Mouse (Mus musculus) left cerebral cortex, postnatal 14 days (tissue): ENCODE data around the gene Gm49378. TPM values are rescaled to one million over a fixed set of nuclear protein-coding genes. Genes with fewer than 3 reads are reported as not detected.

ENCODE experiments used
- DNase-seq, 2 experiments: peaks; one replicate each; pipeline ENCODE4 v3.0.0; 2021 to 2022; ENCODE audit warnings: low spot score in 2 of 2, mixed read lengths in 1 of 2
- intact Hi-C: fragments of 180-260 bp; cut with DNase I; formaldehyde crosslinking; loops from one replicate; pipeline ENCODE4 v1.15.1; 2025
- long read RNA-seq, 2 experiments: library from polyadenylated mRNA; stranded (forward); transcript quantifications; one replicate each; pipeline ENCODE4 v2.0.0; 2021
- total RNA-seq, 2 experiments: library from RNA; stranded (reverse); gene quantifications; 2 replicates each; pipeline ENCODE4 v1.2.3; 2021

Gm49378 gene
- 1 to 10 TPM; 4.8 to 8.1 TPM for total RNA-seq
- long read RNA-seq, experiment 1: 0 reads
- long read RNA-seq, experiment 2: 0 reads

DNA sequence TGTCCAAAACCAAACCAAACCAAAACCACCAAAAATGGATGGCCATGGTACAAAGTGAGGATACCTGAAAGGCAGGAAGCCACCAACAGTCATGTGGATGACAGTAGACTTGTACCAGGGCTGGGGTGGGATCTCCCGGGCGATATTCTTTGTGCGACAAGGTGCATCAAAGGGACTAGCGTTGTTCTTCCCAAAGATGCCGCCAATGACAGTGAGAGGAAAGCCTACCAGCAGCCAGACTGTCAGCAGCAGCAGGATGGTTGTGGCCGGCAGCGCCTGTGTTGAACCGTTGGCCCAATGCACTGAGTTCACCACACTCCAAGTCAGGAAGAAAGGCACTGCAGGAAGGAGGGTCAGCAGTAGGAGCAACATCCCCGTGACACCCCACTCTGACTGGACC, at the start of gene Gm49378:
Gene Gm49378, minus strand, starts transcription at position 101 of the 400 bp plus-strand sequence.
- intact Hi-C loops: no loop called here

DNA sequence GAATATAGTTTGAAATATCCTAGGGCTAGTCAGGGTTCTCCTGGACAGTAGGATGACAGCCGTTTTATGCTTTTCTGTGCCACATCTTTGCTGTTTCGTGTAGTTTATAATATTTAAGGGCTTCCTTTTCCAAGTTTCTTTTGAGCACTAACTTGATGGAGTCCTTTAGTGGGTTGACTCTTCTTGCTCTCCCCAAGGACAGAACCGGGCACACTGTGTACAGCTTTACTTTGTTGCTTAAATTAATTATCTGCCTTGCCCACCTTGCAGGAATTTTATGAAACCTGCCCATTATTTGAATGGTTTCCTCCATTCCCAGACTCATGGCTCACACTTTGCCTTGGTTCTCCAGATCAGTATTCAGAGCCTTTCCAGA, 44.4 kb upstream of the Gm49378 start:
- DNase-seq: no peak
- intact Hi-C loops: loop anchor here (1.0 to 10.0 kb wide), 2 partner anchors 61 to 233 kb away; no protein-coding TSS in a partner anchor

More for the DNA sequence above, at the start of gene Gm49378:
- DNase-seq: no peak

DNA sequence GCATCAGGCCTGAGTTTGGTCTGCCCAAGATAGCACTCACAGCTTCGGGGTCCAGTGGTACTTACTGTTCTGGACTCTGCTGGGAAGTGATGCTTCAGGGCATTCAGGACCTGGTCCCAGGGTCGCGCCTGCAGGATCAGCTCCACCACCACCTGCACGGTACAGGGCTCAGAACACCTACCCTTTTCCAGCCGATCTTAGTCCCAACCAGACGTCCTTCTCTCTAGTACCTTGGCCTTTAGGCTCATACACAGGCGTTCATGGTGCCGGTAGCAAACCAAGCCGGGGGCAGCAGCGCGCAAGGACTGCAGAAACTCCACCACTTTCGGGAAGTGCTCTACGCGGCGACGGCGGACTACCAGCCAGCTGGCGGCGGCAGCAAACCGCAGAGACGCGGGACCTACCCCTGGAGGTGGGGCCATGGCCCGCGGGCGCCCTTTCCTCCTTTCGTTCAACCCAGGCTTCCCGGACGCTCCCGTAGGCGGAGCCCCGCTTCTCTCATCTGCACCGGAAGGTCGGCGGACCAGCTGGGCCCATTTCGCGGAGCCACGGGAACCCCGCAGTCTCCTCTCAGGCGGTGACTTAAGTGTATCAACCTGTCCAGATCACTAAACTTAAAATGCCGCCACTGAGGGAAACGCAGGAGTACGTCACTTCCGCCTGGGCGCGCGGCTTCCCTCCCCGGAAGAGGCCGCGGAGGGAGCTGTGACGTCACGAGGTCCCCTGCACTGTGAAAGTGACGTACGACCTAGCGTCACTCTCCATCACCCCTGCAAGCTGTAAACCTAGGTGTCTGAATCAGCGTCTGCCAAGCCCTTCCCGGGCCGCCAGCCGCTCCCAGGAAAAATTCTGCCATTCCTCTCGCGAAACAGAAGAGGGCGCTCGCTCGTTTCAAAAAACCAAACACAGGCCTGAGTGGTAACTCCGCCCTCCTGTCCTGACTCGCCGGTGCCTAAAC, 43.7 kb upstream of the Gm49378 start, which contains the start of gene Tinf2:
Gene Tinf2, minus strand, starts transcription at position 661 of the 958 bp plus-strand sequence.
- peak; percentile 97 for DNase-seq
- intact Hi-C loops: loop anchor here (1.0 to 10.0 kb wide), 2 partner anchors 62 to 233 kb away; no protein-coding TSS in a partner anchor

DNA sequence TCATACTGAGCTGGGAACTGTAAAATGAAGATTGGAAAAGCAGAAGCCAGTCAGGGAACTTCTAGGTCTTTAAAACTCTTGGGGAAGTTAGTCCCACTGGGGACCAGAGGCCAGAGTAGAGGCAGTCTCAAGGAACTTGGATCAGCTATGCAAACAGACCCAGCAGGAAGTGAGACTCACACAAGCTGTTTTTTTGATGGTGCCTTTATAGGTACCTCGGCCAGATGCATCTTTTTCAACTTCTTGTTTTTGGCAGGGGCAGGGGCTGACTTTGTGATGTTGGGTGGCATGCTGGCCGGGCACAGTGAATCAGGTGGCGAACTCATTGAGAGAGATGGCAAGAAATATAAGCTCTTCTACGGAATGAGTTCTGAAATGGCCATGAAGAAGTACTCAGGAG, 39.9 kb upstream of the Gm49378 start:
- no peak for DNase-seq
- intact Hi-C loops: no loop called here

DNA sequence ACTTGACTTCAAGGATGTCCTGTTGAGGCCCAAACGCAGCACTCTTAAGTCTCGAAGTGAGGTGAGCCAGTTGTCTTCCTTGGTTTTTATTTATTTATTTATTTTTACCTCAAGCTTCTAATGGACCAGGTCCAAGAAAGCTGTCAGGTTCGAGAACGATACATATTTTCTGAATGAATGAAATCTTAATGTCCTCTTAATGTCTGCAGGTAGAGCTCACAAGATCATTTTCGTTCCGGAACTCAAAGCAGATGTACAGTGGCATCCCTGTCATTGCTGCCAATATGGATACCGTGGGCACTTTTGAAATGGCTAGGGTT, 35.0 kb upstream of the Gm49378 start:
- intact Hi-C loops: no loop called here
- no peak for DNase-seq

DNA sequence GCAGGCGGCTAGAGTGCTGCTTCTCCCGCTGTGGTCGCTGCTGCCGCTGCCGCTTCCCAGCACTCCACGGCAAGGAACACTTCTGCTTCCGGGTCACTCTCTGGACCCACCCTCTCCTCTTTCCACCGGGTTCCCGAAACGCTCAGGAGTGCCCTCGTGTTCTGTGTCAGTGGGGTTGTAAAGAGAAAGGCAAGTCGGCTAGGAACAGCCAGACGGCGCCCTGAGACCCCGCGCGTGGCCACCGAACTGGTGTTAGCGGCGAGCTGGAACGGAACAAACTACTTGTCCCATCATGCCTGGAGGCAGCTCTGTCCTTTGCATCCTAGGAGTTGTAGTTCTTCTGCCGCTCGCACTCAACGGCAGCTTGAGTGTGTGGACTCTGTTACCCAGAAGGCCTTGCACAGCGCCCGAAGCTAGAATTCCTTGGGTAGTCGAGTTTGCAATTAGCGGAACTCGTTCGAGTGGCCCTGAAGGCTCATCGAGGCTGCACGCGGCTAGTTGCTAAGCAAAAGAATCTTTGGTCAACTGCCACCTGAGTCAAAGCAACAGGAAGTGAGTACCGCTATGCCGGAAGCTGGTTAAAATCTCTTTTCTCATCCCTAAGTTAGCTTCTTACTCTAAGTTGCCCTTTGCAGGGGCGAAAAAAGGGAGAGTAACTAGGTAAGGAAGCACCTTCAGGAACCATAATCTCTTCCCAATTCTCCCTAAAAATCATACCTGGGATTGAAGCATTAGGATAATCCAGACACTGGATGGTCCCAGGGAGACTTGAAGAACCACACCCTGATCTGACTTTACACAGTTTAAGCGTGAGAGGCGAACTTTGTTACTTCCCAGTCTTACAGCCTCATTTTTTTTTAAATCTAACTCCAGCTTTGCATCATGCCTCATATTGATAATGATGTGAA, 34.4 kb upstream of the Gm49378 start, which contains the start of the genes Gmpr2 and Nedd8:
Gene Gmpr2, plus strand, starts transcription at position 109 of the 908 bp plus-strand sequence.
Gene Nedd8, minus strand, starts transcription at position 292 of the 908 bp plus-strand sequence.
- intact Hi-C loops: no loop called here
- peak; percentile 93 to 96 for DNase-seq

DNA sequence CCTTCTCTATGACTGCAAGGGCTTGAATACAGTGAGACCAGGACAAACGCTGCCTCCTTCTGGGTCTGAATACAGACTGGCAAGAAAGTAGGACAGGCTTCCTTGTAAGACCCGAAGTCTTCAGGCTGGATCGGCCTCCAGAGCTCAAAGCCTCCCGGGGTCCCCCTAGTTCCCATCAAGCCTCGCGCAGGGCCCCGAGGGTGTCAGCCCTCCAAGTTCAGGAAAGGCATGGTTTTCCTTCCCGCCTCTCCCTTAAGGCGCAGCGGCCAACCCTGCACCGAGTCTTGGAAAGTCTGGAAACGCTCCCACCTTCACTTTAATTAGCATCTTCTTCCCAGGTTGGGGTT, 33.8 kb upstream of the Gm49378 start:
- DNase-seq: peak in 1 of 2 experiments; percentile 69
- intact Hi-C loops: no loop called here

DNA sequence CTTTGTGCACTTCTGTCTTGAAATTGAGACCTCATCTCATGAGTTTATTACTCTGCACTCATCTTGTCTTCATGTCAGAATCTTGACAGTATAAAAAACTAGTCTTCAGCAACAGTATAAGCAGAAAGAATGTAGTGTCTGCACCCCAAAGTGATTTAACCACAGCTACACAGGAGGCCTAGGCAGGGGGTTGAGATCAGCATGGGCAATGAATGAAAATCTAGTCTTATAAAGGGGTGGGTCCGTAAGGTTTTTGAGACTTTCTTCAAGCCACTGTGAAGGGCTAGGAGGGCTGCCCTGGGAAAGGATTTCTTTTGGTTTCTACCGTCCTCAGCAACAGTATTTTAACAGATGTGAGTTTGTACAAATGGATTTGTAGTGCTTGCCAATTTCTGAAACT, 22.9 kb upstream of the Gm49378 start:
- no peak for DNase-seq
- intact Hi-C loops: no loop called here

DNA sequence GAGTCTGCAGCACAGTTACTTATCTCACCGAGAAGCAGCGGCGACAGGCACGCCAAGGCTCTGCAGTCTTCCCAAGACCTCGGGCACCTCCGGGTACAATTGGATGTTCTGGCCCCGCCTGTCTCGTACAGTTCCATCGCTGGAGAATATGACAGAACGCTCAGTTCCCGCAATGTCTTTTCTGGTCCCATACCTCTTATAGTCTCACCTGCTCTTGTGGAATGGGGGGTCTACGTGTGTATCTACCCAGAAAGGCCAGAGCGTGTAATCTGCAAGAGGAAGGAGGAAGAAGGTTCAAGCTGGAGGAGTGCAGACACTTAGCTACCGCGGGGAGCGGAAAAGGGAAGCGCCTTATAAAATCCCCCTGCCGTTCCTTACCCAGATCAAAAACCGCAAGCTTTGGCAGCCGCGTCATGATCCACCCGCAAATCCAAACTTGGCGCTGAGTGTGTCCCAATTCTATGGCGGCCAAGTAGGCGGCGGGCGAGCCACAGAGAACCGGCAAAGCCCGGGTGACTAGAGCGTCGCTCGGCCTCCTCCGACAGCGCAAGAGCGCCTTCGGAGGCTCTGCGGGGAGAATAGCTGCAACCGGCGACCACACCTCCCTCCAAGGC, 22.4 kb upstream of the Gm49378 start, which contains the start of gene Mdp1:
Gene Mdp1, minus strand, starts transcription at position 549 of the 614 bp plus-strand sequence.
- peak; percentile 83 to 89 for DNase-seq
- intact Hi-C loops: no loop called here

DNA sequence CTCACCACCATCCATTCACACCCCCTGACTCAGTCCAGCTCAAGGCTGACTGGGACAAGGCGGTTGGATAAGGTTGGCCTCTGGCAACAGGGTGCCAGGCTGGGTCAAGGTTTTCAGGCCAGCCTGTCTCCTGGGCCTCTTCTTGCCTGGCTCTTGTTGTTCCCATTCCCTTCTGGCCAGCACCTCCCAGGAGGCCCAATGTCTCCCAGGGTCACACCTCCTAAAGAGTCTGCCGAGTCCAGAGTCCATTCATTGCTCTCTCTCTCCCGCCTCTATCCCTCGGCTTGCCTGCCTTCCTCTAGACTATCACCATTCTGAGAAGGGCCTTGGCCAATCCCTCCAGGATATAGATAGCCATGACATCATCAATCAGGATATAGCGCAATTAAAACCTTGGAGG, 20.3 kb upstream of the Gm49378 start:
- DNase-seq: no peak
- intact Hi-C loops: no loop called here

DNA sequence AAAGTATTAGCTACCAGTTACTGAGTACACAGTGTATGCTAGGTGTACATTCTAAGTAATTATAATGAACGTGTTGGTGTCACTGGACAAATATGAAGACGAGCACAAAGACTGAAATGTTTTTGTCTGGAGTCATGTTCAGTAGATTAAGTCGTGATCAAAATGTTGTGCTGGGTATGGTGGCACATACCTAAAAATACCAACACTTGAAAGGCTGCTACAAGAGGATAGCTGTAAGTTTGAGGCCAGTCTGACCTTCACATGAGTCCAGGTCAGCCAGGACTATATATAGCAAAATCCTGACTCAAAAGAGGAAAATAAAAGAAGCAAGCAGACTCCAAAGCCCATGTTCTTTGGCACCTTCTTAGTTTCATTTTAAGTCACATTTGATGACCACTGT, 19.2 kb upstream of the Gm49378 start:
- intact Hi-C loops: no loop called here
- no peak for DNase-seq

DNA sequence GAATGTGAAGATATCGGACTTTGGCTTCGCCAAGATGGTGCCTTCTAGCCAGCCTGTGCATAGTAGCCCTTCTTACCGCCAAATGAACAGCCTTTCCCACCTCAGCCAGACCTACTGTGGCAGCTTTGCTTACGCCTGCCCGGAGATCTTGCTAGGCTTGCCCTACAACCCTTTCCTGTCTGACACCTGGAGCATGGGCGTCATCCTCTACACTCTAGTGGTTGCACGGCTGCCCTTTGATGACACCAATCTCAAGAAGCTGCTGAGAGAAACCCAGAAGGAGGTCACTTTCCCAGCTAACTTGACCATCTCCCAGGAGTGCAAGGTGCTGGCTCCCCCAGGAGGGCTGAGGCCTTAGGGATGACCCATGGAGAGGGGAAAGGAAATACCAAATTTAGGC, 13.8 kb upstream of the Gm49378 start:
- DNase-seq: no peak
- intact Hi-C loops: no loop called here

DNA sequence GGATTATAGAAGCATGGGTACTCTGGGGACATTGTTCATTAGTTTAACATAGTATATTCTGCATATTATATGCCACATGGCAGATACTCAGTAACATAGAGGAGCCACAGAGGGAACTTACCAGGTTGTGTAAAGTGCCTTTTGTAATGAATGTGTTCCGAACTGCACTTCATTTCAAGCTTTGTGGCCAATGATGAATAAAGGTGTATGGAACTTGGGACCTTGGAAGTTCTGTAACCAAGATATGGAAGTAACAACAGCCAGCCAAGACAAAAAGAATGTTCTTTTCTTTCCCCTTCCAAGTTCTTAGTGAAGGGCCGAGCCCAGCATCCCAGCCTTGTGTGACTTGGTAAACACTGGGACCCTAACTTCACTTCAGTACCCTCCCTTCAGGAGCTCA, 12.2 kb upstream of the Gm49378 start, which contains the start of gene Tssk4:
Gene Tssk4, plus strand, starts transcription at position 301 of the 400 bp plus-strand sequence.
- intact Hi-C loops: no loop called here
- DNase-seq: no peak

DNA sequence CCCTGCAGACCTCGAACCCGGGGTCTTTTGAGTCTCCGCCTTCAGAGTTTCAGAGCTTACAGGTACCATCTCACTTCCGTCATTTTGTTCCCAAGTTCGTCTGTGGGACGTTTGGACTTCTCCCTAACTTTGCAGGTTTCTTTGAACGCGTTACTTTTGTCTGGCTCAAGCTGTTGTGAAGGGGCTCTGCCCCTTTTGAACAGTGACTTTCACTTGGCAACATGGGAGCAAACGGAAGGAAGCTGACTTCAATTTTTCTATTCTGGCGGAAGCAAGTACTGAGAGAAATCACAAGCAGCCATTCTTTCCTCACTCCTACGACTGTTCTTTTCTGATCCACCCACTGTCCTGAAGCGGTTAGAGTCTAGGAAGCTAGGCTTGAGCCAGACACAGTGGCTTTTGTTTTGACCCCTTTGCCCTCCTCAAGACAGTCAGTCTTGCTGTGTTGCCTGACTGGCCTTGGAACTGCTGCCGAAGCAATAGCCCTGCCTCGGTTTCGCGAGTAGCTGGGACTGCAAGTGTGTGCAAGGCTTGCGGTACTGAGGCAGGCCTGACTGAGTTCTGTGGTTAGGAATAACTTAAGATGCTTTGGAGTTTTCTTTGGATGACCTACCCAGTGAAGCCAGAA, 6.7 kb upstream of the Gm49378 start:
- DNase-seq: no peak
- intact Hi-C loops: no loop called here

DNA sequence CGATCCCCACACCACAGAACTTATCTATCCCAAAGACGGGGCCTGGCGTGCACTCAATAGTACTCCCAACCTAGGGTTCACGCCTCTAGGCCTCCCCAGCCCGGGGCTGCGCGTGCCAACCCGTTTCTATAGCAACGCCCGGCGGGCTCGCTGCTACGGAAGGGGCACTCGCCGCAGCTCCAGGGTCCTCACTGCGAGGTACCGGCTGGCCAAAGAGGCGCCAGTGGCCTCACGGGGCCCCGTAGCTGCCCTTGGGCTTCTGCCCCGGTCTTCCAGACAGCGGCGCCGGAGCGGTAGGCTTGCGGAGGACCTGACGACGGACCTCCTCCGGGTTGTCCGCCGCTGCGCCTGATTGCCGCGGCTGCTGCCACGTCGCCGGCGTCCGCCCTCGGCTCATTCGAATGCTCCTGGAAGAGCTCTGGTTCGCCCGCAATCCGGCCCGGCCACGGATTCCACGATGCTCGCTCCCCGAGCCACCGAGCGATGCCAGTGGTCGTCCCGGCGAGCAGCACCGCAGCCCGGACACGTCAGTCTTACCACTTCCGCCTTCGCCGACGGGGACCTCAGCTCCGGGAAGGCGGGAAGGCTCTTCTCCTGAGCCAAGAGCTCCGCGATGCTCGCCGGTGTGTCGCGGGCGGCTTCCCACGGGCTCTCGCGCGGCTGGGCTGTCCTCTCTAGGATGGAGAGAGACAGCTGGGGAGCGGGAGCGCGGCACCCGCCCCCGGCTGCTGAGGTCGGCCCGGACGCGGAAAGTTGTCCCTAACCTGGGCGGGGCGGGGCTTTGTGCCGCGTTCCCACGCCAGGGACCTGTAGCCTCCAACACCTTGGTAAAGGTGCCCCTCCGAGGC, 5.6 kb upstream of the Gm49378 start, which contains the start of gene Tm9sf1:
Gene Tm9sf1, minus strand, starts transcription at position 747 of the 848 bp plus-strand sequence.
- DNase-seq: peak; percentile 70 to 81
- intact Hi-C loops: no loop called here

DNA sequence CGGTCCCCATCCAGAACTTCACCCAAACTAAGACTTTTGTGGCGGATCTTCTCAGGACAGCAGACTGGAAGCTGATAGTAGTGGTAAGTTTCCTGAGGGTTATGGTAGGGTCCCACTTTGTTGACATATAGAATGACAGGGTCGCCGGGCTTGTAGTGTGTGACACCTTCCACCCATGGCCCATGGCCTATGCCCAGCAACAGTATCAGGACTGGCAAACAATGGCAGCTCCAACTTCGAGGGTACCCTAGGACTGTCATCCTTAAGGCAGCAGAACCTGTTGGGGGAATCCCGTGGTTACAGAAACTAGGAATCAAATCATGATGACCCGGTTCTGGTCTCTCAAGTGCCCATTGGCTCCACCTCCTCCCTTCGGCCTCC, 5.0 kb upstream of the Gm49378 start:
- intact Hi-C loops: no loop called here
- DNase-seq: no peak

DNA sequence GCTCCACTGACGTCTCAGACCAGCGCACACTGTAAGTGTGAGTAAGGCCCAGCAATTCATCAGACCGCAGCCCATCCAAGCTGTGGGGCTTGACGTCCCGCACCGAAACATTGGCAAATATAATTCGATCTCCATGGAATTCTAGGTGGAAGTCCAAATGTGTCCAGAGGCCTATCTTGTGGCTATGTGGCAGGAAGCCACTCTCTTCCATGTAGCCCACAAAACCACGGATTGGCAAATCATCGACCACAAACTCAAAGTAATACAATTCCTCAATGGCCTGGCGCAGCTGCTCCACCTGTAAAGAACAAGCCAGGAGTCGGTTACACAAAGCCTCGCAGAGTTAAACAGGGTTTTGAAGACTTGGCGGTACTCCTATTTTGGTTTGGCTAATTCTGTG, 3.6 kb upstream of the Gm49378 start:
- no peak for DNase-seq

DNA sequence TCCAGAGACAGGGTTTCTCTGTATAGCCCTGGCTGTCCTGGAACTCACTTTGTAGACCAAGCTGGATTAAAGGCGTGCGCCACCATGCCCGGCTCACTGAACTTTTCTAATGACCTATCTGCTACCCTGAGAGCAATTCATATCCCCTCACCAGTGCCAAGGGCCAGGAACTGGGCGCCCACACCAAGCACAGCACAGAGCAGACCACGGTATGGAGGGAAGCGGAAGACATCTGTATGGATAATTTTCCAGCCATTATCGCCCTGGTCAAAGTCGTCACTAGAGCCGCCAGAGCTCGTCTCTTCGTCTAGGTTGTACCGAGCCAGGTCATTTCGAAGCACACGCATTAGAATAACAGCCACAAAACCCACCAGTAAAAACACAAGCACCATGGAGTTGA, 3.1 kb upstream of the Gm49378 start:
- no peak for DNase-seq
- intact Hi-C loops: no loop called here

More for the DNA sequence above, 3.6 kb upstream of the Gm49378 start:
- intact Hi-C loops: no loop called here
